Mouse (Mus musculus) cerebellum, adult 2 months (tissue): ENCODE results near the gene Upk3bl.

Source experiments
- CTCF ChIP-seq: fragments of 200-500 bp; IDR thresholded peaks from 2 replicates; pipeline ENCODE4 v1.5.1; 2011; ENCODE audit warnings: low read depth, mild to moderate bottlenecking, control low read depth, low read length, moderate library complexity, borderline replicate concordance; ENCODE audit not compliant: insufficient read depth
- POLR2A ChIP-seq: fragments of 200-500 bp; IDR thresholded peaks from 2 replicates; pipeline ENCODE4 v1.6.1; 2011; ENCODE audit warnings: low read length, control low read depth, borderline replicate concordance; ENCODE audit not compliant: insufficient read depth

DNA sequence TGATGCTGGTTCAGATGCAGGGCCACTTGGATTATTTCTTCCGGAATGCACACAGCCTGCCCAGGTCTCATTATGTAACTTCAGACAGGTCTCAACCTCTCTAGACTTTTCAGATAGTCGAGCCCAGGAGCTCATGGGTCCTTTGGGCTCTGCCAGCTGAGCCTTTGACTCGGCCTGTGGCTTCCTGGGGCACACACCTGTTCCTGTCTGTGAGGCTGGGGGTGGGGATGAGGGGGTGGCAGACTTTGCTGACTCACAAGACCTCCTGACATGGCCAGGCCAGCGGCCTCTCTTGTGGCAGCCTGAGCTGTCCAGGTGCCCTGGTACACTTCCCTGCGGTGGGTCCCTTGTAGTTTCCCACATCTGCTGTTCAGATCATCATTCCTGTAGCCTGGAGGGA, 37.6 kb downstream of the Upk3bl start:
- no peak for TF ChIP-seq POLR2A
- TF ChIP-seq CTCF = no peak
